Mouse (Mus musculus) neural tube, embryonic 14.5 days (tissue): ENCODE measurements around the gene Diras1. TPM values are rescaled to one million over a fixed set of nuclear protein-coding genes. Genes with fewer than 3 reads are reported as not detected.

ENCODE experiments used
- ATAC-seq: fragments of 200-750 bp; cut with Nextera tagmentation; 2 replicates; pipeline ENCODE4 v1.8.0; 2017; ENCODE audit warnings: low read depth, mild to moderate bottlenecking, moderate TSS enrichment, moderate library complexity
- H3K27ac ChIP-seq: fragments of 300-500 bp; sonication (generic); 2 replicates; pipeline ENCODE4 v1.5.1; 2014; ENCODE audit warnings: low read depth, mild to moderate bottlenecking, control low read depth, low read length, moderate library complexity, mixed read lengths
- H3K27me3 ChIP-seq: fragments of 300-500 bp; sonication (generic); 2 replicates; pipeline ENCODE4 v1.6.1; 2014; ENCODE audit warnings: low read length; ENCODE audit not compliant: control insufficient read depth, insufficient read depth
- H3K36me3 ChIP-seq: fragments of 300-500 bp; sonication (generic); 2 replicates; pipeline ENCODE4 v1.6.1; 2014; ENCODE audit warnings: low read length, mixed read lengths; ENCODE audit not compliant: control insufficient read depth, insufficient read depth
- H3K4me1 ChIP-seq: fragments of 300-500 bp; sonication (generic); 2 replicates; pipeline ENCODE4 v1.6.1; 2014; ENCODE audit warnings: low read length; ENCODE audit not compliant: control insufficient read depth, insufficient read depth
- H3K4me2 ChIP-seq: fragments of 300-500 bp; sonication (generic); 2 replicates; pipeline ENCODE4 v1.6.1; 2014; ENCODE audit warnings: mild to moderate bottlenecking, low read depth, low read length, control low read depth
- H3K4me3 ChIP-seq: fragments of 300-500 bp; sonication (generic); 2 replicates; pipeline ENCODE4 v1.5.1; 2014; ENCODE audit warnings: low read depth, low read length, control low read depth, mixed read lengths
- H3K9ac ChIP-seq: fragments of 300-500 bp; sonication (generic); replicated peaks from 2 replicates; pipeline ENCODE4 v1.6.1; 2014; ENCODE audit warnings: low read depth, mild to moderate bottlenecking, control low read depth, low read length, mixed read lengths
- H3K9me3 ChIP-seq: fragments of 300-500 bp; sonication (generic); 2 replicates; pipeline ENCODE4 v1.6.1; 2016; ENCODE audit warnings: low read length; ENCODE audit not compliant: control insufficient read depth
- WGBS: fragments of 180-500 bp; shearing (Covaris S2); extraction: QIAGEN DNeasy Blood & Tissue Kit; methylation state at CpG from one replicate; pipeline ENCODE4 v1.1.7; 2014; 5-methylcytosine and 5-hydroxymethylcytosine counted together
- polyA plus RNA-seq: library from polyadenylated mRNA; unstranded; fragments of >200 nt; fragmentation: Nextera tagmentation; extraction: Ambion mirVana; gene quantifications from 2 replicates; pipeline ENCODE4 v1.2.1, GENCODE M21; 2014

Diras1 gene
- polyA plus RNA-seq, 1 experiment from 2014 or later = 28.8 TPM

DNA sequence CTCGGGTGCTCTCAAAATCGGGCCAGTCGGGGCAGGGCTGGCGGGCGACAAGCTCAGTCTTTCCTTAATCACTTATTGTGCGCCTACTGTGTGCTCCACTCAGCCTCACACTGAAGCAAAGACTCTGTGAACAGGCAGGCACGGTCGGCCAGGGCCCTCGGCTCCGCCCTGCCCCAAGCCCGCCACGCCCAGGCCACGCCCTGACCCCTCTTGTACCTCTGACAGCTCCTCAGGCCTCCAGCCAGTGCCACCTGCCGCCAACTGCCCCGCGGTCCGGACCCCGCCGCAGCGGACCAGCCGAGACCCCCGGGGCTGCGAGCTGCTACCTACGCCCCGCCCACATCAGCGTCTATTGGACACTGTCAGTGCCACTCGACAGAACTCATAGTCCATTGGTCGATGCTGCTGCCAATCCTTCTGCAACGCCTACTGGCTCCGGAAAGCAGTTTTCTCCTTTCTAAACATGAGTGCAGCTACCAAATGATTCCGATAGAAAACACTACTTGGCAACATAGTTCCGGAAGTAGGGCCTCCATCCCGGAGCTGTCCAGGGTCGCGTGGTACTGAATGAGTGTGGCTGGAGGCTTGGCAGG, 11.6 kb upstream of the Diras1 start, which contains the start of gene Slc39a3:
Gene Slc39a3 (minus strand): TSS at position 439 of the 593 bp plus-strand sequence.
- 0 out of 2 replicates have a peak, but pooled peaks cover 6% of the 10 kb centered on the region for H3K4me1 ChIP-seq
- H3K4me3 ChIP-seq = peak within 1 kb of the TSS; percentile 92
- peak; percentile 99 for ATAC-seq
- under 1% methylated on average over 35 of the region's 35 CpGs for WGBS
- peak within 1 kb of the TSS; percentile 57 for H3K4me2 ChIP-seq
- H3K9me3 ChIP-seq = no peaks in the 10 kb centered on the region
- peak within 1 kb of the TSS; percentile 84 for H3K9ac ChIP-seq
- peaks cover 3% of the 10 kb centered on the region; the same call in 1 of the 2 replicates for H3K36me3 ChIP-seq
- no peaks in the 10 kb centered on the region for H3K27me3 ChIP-seq
- peak within 1 kb of the TSS; percentile 60; the same call in 1 of the 2 replicates for H3K27ac ChIP-seq

DNA sequence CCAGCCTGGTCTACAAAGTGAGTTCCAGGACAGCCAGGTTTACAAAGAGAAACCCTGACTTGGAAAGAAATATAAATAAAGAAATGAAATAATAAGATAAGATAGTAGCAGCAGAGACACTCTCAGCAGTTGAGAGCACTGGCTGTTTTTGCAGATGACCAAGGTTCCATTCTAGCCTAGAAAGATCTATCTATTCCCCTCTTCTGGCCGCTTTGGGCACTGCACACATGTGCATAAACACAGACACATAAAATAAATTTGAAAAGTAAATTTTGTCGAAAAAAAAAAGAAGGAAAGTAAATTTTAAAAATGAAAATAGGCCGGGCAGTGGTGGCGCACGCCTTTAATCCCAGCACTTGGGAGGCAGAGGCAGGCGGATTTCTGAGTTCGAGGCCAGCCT, 10.8 kb upstream of the Diras1 start:
- Histone ChIP-seq H3K27me3 (no peaks in the 10 kb centered on the region), H3K4me3 (no peak overlapping the region), H3K27ac (no peak overlapping the region), H3K36me3 (peaks cover 8% of the 10 kb centered on the region; the same call in 1 of the 2 replicates), H3K4me2 (no peak overlapping the region), H3K9ac (no peak overlapping the region), H3K9me3 (no peaks in the 10 kb centered on the region), H3K4me1 (0 out of 2 replicates have a peak, but pooled peaks cover 6% of the 10 kb centered on the region)
- WGBS = 78% methylated on average over 7 of the region's 7 CpGs
- no peak for ATAC-seq

DNA sequence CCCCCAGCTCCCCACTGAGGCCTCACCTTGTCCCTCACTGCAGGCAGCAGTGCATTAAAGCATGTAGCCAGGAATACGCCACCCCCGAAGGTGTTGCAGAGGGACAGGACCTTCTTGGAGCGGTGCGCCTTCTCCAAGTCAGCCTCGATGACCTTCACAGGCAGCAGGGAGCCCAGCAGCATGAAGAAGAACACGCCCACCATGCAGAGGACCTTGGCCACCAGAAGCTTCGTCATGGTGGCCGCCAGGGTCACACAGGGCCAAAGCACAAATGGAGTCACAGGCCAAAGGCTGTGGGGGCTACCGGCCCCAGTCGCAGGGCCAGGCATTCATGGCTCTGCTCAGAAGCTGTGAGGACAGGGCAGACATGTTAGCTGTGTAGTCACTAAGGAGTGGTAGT, 8.1 kb upstream of the Diras1 start:
- H3K36me3 ChIP-seq = peaks cover 21% of the 10 kb centered on the region
- 0 out of 2 replicates have a peak, but pooled peaks cover 6% of the 10 kb centered on the region for H3K4me1 ChIP-seq
- no peak overlapping the region for H3K9ac ChIP-seq
- WGBS = 85% methylated on average over 10 of the region's 10 CpGs
- no peak overlapping the region for H3K4me3 ChIP-seq
- ATAC-seq = no peak
- no peak overlapping the region for H3K27ac ChIP-seq
- H3K27me3 ChIP-seq = no peaks in the 10 kb centered on the region
- no peaks in the 10 kb centered on the region for H3K9me3 ChIP-seq
- no peak overlapping the region for H3K4me2 ChIP-seq

DNA sequence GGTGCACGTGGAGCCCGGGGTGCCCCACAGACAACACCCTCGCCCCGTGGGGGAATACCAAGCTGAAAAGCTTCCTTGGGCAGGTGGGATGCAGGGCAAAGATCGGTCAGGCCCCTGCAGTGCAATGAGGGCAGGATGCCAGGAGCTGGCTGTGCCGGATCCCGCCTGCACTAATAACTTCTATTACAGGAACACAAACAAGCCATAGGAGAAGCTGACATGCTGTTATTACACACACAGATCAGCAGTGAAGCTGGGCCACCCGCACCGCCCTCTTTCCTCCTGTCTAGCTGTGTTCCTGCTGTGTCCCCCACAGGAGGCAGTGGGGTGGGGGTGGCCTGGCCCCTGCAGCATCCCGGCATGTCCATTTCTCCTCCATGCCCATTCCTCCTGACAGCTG, 3.6 kb upstream of the Diras1 start:
- ATAC-seq = no peak
- H3K27ac ChIP-seq = no peak overlapping the region
- no peaks in the 10 kb centered on the region for H3K27me3 ChIP-seq
- no peak overlapping the region for H3K4me2 ChIP-seq
- 65% methylated on average over 10 of the region's 10 CpGs for WGBS
- H3K9me3 ChIP-seq = no peaks in the 10 kb centered on the region
- H3K4me1 ChIP-seq = 0 out of 2 replicates have a peak, but pooled peaks cover 6% of the 10 kb centered on the region
- H3K9ac ChIP-seq = no peak overlapping the region
- H3K4me3 ChIP-seq = no peak overlapping the region
- H3K36me3 ChIP-seq = peaks cover 21% of the 10 kb centered on the region

DNA sequence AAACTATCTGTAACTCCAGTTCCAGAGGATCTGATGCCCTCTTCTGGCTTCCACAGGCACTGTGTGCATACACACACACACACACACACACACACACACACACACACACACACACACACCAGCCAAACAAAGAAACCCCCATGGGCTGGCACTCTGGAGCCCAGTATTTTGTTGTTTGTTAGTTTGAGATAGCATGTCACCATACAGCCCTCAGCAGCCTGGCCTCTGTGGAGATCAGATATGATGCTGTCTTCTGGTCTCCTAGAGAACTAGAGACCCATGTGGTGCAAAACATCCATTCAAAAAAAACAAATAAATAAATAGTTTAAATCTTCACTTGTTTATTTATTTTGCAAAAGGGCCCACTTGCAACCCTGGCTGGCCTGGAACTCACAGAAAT, 2.8 kb upstream of the Diras1 start:
- Histone ChIP-seq H3K9ac (no peak overlapping the region), H3K9me3 (no peaks in the 10 kb centered on the region)
- no peak for ATAC-seq

DNA sequence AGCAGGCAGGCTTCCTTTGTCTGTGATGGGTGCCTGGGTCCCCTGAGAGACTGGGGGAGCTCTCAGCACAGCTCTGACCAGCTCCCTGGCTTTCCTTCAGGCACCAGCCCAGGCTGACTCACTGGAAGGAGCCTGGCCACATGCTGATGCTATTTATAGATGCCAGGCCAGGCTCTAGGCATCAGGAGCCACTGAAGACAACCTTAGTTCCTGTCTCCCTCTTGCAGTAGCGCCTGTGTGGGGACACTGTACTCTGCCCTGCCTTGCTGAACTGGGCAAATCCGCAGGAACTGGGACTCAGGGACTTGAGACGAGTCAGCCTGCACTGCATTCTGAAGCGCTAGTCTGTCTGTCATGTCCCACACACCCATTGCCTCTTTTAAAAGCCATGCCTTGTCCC, 1.9 kb upstream of the Diras1 start:
- Histone ChIP-seq H3K4me3 (no peak overlapping the region), H3K27ac (no peak overlapping the region), H3K4me2 (no peak overlapping the region), H3K9ac (no peak overlapping the region), H3K9me3 (no peaks in the 10 kb centered on the region), H3K27me3 (peaks cover 3% of the 10 kb centered on the region; the same call in 1 of the 2 replicates), H3K4me1 (0 out of 2 replicates have a peak, but pooled peaks cover 6% of the 10 kb centered on the region), H3K36me3 (peaks cover 17% of the 10 kb centered on the region)
- WGBS = 76% methylated on average over 4 of the region's 4 CpGs
- no peak for ATAC-seq

More for the DNA sequence above, 2.8 kb upstream of the Diras1 start:
- Histone ChIP-seq H3K27me3 (peaks cover 3% of the 10 kb centered on the region; the same call in 1 of the 2 replicates), H3K36me3 (peaks cover 17% of the 10 kb centered on the region), H3K4me2 (no peak overlapping the region), H3K4me1 (0 out of 2 replicates have a peak, but pooled peaks cover 6% of the 10 kb centered on the region), H3K4me3 (no peak overlapping the region), H3K27ac (no peak overlapping the region)

DNA sequence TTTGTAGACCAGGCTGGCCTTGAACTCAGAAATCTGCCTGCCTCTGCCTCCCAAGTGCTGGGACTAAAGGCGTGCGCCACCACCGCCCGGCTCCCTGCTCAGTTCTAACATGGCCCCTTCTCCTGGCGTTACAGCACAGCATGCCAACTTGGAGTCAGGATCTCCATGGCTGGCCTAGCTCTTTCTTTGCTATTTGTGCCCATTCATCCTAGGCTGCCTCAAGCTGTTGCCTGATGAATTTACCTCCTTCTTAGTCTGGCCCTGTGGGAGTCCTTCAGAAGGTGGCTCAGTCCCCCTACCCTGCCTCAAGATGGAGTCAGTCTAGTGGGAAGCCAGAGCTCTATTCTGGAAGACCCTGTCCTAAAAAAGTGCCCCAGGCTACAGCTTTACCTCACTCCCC, 1.4 kb upstream of the Diras1 start:
- peaks cover 17% of the 10 kb centered on the region for H3K36me3 ChIP-seq
- no peak overlapping the region for H3K4me3 ChIP-seq
- whole genome bisulfite sequencing = 91% methylated on average over 5 of the region's 5 CpGs
- no peak for ATAC-seq
- no peak overlapping the region for H3K9ac ChIP-seq
- H3K27me3 ChIP-seq = peaks cover 3% of the 10 kb centered on the region; the same call in 1 of the 2 replicates
- H3K4me2 ChIP-seq = no peak overlapping the region
- no peak overlapping the region for H3K27ac ChIP-seq
- no peaks in the 10 kb centered on the region for H3K9me3 ChIP-seq
- 0 out of 2 replicates have a peak, but pooled peaks cover 6% of the 10 kb centered on the region for H3K4me1 ChIP-seq

DNA sequence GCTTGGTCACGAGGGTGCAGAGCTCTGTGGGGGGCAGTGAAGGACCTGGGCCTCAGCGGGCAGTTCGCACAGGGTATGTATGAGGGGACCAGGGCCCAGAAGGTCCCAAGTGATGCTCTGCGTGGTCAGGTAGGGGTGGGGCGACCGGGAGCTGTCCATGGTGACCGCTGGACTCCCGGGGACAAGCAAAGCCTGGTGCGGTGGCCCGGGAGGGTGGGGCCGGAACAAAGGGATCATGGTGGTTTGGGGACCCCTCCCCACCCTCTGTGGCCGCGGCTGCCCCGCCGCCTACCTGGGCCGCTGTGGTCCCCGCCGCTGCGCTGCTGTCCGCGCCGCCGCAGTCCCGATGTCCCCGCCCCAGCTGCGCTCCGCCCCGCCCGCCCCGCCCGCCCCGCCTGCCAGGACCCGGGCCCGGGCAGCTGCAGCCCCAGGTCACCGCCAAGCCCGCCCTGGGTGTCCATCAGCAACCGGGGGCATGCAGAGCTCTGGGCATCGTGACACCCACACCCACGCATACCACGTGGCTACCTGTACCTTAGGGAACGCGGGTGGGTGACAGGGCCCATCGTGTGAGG, 328 bp downstream of the Diras1 start:
- peak overlapping the region; percentile 48 for H3K4me3 ChIP-seq
- H3K9me3 ChIP-seq = no peaks in the 10 kb centered on the region
- peaks cover 4% of the 10 kb centered on the region; the same call in 1 of the 2 replicates for H3K36me3 ChIP-seq
- peak overlapping the region; percentile 77 for H3K9ac ChIP-seq
- ATAC-seq = peak; percentile 62
- 2% methylated on average over 26 of the region's 43 CpGs for WGBS
- 0 out of 2 replicates have a peak, but pooled peaks cover 6% of the 10 kb centered on the region for H3K4me1 ChIP-seq
- peak overlapping the region; percentile 34; the same call in 1 of the 2 replicates for H3K27ac ChIP-seq
- H3K4me2 ChIP-seq = peak overlapping the region; percentile 71
- peaks cover 3% of the 10 kb centered on the region; the same call in 1 of the 2 replicates for H3K27me3 ChIP-seq

DNA sequence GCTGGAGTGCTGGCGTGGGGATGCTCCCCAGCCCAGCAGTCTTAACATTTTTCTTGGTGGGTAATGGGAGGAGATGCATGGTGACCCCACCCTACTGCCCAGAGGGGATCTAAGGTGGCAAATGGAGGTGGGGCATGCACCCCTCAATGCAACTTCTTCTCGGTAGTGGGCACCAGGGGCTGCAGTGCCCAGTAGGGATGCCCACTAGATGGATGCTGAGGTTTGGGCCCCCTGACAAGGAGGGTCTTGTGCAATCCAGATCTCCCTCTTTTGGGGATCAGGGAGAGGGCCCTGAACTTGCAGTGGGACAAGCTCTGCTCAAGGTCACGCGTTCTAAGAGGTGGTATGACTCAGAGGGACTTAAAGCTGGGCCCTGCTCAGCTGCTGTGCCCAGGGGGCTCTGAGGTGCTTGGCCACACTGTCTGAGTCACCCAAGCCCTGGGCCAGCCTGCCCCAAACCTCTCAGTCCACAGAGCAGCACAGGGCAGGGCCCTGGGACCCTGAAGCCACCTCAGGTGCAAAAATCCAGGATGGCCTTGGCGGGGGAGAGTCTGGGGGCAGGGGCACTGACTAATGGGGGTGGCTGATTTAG, 1.0 kb downstream of the Diras1 start:
- peaks cover 3% of the 10 kb centered on the region; the same call in 1 of the 2 replicates for H3K27me3 ChIP-seq
- peak overlapping the region; percentile 71 for H3K4me2 ChIP-seq
- no peaks in the 10 kb centered on the region for H3K36me3 ChIP-seq
- peak overlapping the region; percentile 77 for H3K9ac ChIP-seq
- H3K4me3 ChIP-seq = peak overlapping the region; percentile 48
- no peak for ATAC-seq
- no peaks in the 10 kb centered on the region for H3K9me3 ChIP-seq
- WGBS = 73% methylated on average over 5 of the region's 5 CpGs
- H3K27ac ChIP-seq = no peak overlapping the region
- H3K4me1 ChIP-seq = 0 out of 2 replicates have a peak, but pooled peaks cover 6% of the 10 kb centered on the region
